Mouse (Mus musculus) spleen, postnatal 10 days (tissue): ENCODE results near the gene Mrps12.

Experiments
- DNase-seq, 2 experiments: peaks; one replicate each; pipeline ENCODE4 v3.0.0; 2021 to 2022; ENCODE audit warnings: low spot score in 2 of 2

Gene Mrps12

DNA sequence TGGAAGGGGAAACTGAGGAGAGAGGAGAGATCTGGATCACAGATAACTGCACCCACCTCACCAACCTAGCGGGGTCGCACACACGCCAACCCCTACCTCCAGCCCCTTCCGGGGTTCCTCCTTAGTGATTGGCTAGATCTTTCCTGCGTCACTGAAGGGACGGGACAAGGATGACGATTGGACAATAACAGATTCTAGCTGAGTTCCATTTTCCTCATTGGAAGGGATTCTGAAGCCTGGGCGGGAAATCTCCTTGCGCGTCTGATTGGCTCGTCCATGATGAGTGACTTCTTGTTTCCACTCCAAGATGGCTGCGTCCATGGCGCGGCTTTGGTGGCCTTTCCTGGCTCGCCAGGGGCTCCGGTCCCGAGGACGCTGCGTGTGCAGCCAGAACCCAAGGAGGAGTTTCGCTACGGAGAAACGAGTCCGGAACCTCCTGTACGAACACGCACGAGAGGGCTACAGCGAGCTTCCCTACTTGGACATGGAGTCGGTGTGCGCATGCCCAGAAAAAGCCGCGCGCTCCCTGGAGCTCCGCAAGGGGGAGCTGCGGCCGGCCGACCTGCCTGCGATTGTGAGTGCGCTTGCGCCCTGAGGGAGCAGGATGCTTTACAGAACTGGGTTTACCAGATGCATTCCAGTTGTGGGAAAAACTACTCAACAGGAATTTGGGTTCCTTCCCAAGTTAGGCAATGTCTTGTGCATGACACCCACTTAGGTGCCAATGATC lies at the start of gene Mrps12, which contains the start of gene Sars2:
Mrps12 (minus strand) TSS at position 112 of the 730 bp plus-strand sequence.
Sars2 (plus strand) TSS at position 284 of the 730 bp plus-strand sequence.
- peak; percentile 93 to 97 for DNase-seq

DNA sequence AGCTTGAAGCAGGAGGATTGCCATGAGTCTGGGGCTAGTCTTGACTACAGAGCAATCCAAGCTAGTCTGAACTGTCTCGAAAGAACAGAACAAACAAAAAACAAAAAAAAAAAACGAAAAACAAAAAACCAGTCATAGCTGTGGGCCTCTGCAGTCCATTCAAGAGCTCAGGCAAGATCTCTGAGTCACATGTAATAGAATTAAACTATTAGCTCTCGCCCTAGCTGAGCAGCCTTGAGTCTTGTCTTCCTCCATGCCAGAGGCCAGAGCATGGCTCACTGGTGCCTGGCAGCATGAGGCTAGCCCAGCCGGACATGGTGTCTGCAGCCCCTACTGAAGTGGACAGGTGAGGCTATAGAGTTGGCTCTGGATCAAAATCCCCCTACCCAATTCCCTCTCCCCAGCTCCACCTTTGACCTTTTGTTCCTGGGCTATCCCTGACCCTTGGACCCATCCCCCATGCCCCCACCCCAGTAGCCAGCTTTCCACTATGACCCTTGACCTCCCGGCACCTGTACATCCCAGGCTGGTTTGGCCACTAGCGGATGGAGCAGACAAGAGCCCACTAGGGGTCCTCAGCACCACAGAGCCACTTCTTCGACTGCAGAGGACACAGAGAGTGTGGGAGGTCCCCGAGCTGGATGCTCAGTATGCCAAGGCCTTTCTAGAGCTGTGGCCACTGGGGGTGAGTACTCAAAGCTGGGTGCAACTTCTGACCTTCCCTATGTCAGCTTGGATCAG lies 48.6 kb upstream of the Mrps12 start:
- peak in 1 of 2 experiments; percentile 26 for DNase-seq

DNA sequence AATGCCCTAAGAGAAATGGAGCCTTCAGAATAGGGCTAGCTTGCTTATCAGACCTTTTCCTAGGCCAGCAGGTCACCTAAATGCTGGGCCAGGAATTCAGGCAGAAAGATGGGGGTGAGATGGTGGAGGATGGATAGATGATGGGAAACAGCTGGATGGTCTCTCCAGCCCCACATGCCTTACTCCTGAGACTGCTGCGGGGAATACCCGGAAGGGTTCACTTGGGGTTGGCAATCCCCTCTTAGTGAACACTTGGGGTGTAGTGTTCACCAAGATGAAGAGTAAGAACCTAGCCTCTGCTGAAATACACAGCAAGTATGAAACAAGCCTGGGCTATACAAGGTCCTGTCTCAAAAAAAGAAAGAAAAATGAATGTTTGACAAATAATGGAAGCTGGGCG lies 47.6 kb upstream of the Mrps12 start:
- no peak for DNase-seq

DNA sequence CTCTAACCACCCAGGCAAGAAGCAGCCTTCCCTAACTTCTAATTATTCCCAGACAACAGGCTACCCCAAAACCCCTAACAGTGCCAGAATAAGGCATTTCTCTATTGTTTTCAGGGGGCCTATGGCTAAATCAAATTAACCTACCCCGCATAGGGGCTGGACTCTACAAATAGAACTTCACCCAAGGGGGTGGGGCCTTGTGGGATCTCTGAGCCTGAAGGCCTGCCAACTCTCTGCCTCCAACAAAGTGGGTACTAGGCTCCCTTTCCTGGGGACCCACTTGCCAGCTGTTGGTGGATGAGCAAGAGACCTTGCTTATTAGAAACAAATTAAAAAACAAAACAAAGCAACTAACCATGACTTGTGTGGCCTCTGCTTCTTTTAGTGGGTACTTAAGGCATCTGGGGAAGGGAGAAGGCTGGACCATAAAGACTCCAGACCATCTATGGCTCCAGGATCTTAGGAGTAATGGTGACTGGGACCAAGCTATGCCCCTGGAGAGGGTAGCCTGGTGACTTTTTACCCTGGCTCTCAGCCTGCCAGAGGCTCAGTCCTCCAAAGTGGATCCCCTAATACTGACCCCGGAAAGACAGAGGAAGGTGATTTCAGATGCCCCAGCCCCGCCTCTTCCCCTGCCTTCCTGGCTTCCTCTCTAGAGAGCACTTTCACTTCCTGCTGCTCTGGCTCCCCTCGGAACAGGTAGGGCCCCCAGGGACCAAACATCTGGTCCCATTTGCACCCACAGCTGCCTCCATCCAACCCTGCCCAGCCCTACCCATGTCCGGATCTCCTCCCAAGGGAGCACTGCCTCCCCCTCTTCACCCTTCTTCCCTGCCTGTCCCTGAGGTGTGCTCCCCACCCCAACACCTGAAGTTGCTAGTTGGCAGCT lies 46.9 kb upstream of the Mrps12 start, which contains the start of gene Rinl:
Rinl (plus strand) TSS at position 663 of the 889 bp plus-strand sequence.
- DNase-seq: peak; percentile 39 to 81

DNA sequence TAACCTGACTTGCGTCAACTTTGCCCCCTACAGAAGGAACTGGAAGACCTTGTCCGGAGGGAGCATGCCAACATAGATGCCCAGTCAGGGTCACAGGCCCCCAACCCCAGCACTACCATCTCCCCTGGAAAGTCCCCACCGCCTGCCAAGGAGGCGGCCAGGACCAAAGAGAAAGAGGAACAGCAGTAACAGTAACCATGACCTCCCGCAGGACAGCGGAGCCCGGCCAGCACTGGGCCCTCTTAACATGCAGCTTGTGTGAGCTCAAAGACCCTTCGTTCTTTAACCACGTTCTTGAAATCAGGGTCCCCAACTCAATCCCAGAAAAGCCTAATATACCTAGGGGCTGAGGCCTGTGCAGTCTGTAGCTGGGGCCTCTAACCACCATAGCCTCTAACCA lies 46.3 kb upstream of the Mrps12 start:
- DNase-seq: peak in 1 of 2 experiments; percentile 28

DNA sequence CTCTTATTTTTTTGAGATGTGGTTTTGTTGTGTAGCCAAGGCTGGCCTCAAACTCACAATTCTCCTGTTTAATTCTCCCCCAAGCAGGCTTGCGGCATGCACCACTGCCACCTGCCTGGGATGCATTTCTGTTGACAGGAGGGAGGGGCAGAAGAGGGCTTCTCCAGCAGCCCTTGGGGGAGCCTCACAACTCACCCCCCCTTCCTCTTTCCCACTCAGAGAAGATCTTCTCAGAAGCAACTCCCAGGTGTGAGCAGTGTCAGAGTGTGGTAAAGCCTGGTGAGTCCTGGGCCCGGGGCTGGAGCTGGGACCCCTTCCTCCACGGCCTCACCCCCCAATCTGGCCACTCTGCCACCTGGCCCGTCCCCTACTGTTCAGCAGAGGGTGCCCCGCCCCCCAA lies 43.5 kb upstream of the Mrps12 start:
- no peak for DNase-seq

DNA sequence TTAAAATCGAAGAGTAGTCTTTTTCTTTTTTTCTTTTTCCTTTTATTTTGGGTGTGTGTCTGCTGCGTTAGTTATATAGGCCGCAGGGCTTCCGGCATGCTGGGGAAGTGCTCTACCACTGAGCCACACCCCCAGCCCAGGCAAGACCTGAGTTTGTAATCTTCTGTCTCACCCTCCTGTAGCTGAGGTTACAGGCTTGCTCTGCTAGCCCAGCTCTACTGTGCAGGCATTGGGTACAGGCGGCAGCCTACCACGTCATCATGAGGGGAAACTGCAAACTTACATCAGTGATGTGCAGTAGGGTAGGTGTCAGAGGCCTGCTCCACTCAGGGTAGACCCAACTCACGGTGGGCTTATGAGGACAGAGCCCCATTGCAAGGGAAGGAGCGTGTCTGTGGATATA lies 39.6 kb upstream of the Mrps12 start:
- DNase-seq: peak in 1 of 2 experiments; percentile 71

DNA sequence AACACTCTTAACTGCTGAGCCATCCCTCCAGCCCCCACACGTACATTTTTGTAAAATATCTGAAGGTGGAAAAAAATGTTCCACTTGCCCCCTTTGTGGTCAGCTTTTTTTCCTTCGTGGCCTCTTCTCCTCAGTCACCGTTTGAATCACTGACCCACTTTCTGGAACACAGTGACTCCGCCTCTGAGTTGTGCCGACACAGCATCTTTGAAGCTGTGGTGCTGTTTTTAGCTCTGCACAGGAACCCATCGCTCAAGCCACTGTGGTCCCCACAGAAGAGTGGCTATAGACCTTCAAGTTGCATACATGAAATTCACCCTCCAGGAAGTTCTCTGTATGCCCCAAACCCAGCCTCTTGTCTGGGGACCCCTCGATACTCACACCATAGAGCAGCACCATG lies 39.2 kb upstream of the Mrps12 start:
- DNase-seq: peak in 1 of 2 experiments; percentile 40

DNA sequence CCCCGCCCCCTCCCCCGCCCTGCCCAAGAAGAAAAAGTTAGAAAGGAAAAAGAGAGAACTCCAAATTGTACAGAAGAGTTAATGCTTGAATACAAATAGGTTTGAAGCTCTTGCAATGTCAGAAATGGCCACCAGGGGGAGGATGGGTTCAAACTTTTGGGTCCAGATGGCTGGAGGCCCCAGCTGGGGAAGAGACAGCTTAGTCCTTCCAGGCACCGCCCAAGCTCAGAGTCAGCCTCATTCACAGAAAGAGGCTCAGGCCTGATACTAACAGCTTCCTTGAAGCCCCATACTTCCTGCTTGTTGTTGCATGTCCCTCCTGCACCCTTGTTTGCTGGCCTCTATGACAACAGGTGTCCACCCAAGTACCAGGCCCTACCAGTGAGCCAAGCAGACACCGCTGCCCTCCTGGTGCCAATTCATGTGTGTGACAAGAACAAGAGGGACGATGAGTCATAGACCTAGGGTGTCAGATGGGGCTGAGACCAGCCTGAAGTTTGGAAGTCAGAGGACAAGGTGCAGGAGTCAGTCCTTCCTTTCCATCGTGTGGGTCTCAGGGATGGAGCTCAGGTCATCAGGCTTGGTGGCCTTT lies 38.5 kb upstream of the Mrps12 start:
- peak; percentile 86 to 94 for DNase-seq

DNA sequence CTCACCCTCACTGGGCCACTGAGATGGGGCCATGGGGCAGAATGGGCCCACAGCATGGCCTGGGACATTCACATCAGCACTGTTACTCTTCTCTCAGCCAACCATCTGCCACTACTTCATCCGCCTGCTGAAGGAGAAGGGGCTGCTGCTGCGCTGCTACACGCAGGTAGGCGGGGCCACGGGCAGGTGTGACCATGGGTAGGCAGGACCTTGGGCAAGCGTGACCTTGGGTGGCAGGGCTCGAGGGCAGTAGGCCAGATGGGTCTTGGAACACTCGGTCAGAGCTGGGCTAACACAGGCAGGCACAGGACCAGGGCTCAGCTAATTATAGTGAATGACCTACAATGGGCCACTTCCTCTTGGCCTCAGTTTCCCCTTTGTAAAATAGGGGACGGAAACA lies 37.2 kb upstream of the Mrps12 start:
- peak in 1 of 2 experiments; percentile 14 for DNase-seq

DNA sequence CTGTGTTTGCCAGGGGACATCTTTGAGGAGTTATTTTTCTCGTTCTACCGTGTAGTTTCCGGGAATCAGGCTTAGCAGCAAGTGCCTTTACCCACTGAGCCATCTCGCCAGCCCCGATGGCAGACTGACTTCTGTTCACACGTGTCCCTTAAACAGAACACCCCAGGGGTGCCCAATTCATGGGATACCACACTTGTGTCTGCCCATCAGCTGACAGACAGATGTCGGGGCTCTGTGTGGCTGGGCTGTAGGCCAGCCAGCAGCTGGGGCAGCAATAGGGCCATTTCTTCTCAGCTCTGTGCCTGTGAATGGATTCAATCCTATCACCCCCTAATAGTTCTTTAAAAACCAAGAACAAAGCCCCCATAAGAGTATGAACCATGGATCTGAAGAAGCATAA lies 33.5 kb upstream of the Mrps12 start:
- no peak for DNase-seq

DNA sequence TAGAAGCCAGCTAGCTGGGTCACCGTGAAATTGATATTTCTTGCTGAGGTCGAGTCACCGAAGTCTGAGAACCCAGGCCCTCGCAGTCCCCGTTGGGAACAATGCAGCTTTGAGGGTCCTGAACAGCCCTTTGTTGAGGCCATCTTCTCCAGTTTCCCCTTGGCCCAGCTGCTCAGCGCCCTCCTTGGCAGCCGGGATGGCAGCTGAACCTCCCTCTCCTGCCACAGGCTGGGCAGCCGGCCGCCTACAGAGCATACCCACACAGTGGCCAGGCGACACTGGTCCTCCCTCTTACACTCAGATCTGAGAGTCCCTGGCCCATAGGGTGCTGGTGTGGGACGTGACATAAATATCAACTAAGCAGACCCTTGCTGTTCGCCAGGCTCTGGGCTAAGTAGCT lies 32.5 kb upstream of the Mrps12 start:
- DNase-seq: no peak

DNA sequence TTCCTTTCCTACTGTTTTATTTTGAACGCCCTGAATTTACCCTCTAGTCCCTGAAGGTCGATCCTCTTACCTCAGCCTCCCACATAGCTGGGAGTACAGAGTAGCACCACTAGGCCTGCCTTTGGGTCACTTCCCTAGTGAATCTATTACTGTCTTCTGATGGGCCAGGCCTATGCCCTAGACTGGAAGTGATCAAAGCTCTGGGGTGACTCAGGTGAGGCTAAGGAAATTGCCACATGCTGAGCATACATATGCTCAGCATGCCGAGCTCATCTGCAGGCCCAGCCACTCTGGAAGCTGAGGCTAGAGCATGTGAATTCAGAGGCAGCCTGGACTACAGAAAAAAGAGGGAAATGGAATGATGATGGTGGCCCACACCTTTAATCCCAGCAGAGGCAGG lies 31.5 kb upstream of the Mrps12 start:
- no peak for DNase-seq

DNA sequence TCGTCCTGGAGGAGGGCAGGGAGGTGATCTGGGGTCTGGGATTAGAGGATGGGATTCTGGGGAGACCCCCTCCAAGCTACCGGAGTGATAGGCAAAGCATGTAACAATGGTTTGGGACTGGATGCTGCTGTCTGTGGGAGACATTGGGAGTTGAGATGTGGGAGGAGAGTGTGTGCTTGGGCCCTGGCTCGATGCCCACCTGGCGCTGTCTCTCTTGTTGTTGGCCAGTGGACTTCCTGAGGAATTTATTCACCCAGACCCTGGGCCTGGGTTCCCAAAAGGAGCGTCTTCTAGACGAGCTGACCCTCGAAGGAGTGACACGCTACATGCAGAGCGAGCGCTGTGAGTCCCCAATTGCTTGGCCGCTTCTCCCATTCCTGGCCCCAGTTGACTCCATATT lies 30.2 kb upstream of the Mrps12 start:
- no peak for DNase-seq

DNA sequence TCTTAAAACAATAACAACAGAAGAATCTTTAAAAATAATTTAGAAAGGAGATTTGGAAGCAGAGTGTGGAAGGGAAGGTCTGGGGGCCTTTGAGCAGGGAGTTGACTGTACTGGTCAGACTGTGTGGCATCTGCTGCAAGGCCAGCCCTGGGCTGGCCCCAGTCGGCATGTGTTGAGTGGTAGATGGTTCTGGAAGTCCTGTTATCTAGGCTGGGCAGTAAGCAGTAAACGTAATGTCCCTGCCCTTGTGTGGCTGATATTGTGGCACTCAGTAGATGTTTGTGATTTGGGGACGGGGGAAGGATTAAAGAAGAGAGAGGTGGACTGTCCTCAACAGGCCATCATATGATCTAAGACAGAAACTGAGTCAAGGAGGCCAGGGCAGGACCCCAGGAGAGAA lies 28.7 kb upstream of the Mrps12 start:
- no peak for DNase-seq

DNA sequence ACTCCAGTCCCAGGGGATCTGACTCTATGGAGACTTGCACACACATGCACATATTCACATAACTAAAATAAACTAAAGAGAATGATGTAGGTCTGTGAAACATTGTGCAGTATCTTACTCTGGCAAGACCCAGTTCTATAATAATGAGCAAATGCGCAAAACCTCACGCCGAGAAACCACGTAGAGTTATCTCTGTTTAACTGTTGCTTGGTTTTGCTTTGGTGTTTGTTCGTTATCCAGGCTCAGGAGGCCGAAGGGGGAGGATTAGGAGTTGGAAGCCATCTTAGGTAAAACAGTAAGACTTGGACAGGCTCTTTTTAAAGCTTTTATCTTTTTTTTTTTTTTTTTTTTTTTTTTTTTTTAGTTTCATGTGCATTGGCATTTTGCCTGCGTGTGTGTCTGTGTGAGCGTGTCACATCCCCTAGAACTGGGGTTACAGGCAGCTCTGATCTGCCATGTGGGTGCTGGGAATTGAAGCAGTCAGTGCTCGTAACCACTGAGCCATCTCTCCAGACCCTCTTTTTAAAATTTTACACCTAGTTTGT lies 27.9 kb upstream of the Mrps12 start:
- no peak for DNase-seq

DNA sequence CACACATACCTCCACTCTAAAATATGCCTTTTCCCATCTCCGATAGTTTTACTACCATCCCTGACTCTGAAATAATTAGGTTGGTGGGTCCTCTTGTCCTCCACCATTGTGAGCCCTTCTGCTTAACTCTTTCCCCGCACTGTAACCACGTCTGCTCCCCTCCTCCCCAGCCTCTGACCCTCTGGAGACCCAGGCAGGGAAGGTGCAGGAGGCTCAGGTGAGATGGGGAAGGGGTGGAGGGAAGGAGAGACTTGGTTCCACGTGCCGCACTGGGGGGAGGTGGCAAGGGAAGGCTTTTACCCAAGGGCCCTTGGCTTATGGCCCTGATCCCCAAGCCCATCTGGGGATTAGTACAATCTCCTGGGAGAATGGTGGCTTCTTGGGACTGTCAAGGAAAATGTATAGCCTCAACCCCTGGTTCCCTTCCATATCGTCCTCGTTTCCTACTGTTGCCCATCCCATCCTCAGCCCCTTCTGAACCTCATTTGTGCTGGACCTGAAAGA lies 25.9 kb upstream of the Mrps12 start, which contains the start of gene Nfkbib:
Nfkbib (minus strand) TSS at position 51 of the 504 bp plus-strand sequence.
- no peak for DNase-seq

DNA sequence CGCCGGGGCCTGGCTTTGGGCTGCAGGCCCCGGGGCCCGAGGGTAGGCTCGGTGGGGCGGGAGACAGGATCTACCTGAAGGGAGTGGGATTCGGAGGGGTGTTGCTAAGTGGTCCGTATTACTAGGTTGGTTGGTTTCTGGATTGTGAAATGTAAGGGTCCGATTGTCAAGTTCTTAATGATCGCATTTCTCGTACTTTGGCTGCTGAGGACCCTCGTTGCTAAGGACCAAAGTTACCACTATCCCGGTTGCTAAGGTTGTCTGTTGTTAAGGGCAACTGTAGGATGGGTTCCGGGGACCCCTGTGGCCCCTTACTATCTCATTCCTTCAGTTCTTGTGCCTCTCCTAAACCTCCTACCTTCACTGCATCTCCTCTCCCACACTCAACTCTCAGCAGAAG lies 25.3 kb upstream of the Mrps12 start:
- DNase-seq: no peak

DNA sequence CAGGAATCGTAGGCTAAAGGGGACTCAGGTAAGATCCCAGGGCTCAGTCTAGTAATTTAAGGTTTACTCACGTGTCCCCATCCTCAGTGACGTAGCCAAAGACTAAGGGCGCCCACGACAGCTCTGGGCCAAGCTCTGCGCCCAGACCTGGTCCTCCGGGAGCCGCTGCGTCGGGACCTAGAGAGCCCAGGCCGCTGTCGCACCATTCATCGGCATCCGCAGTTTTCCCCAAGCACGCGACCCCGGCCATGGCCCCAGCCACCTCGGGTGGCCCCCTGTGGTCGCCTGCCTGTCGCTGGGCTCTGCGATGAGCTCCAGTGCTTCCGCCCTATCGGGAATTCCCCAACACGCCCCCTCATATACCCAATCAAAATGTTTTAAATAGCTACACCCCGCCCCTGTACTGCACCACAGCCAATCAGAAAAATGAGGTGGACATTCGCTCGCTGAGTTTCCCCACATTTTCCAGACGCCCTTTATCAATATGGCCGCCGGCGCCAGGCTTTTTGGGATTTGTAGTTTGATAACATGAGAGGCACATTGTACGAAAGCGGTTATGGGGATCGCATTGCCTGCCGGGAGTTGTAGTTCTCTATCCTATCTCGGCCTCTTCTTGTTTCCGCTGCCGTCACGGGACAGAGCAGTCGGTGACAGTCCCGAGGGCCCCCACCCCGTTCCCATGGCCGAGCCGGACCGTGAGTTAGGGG lies 24.7 kb upstream of the Mrps12 start, which contains the start of gene Sirt2:
Sirt2 (plus strand) TSS at position 563 of the 707 bp plus-strand sequence.
- DNase-seq: peak; percentile 88 to 97

DNA sequence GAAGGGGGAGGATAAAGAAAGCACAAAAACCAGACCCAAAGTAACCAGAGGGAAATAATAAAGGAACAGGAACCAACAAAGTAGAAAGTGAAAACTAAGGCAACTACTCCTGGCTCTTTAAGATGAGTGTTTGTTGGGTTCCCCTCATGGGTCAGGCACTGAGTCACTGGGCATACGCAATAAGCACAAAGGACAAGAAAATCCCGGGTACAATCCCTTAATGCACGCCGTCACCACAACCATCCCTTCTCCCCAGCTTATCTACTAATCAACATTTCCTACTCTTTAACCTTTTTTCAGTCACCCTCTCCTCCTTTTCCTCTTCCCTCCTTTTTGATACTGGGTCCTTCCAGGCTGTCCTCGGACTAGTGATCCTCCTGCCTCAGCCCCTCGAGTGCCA lies 23.6 kb upstream of the Mrps12 start:
- no peak for DNase-seq
